Mouse (Mus musculus) left cerebral cortex, postnatal 36 days (tissue): ENCODE measurements around the gene Zfp36l2. TPM values are rescaled to one million over a fixed set of nuclear protein-coding genes. Genes with fewer than 3 reads are reported as not detected.

Experiments
- DNase-seq, 2 experiments: peaks; one replicate each; pipeline ENCODE4 v3.0.0; 2021 to 2022; ENCODE audit warnings: low spot score in 2 of 2, mixed read lengths in 1 of 2
- intact Hi-C: fragments of 180-260 bp; cut with DNase I; formaldehyde crosslinking; loops from one replicate; pipeline ENCODE4 v1.15.1; 2025
- total RNA-seq, 2 experiments: library from RNA; stranded (reverse); gene quantifications; 2 replicates each; pipeline ENCODE4 v1.2.3; 2021

Gene Zfp36l2
- total RNA-seq, 2 experiments from 2014 or later: 23.9 to 28.3 TPM

GRCm38 (mm10) chr17:84143219-84143844, 44.4 kb downstream of the Zfp36l2 start:
- no peak for DNase-seq
- intact Hi-C loops: no loop called here

GRCm38 (mm10) chr17:84141691-84142090, 46.1 kb downstream of the Zfp36l2 start:
- intact Hi-C loops: no loop called here
- DNase-seq: no peak

GRCm38 (mm10) chr17:84140822-84141507, 46.8 kb downstream of the Zfp36l2 start:
- DNase-seq: no peak

GRCm38 (mm10) chr17:84137393-84138171, 50.2 kb downstream of the Zfp36l2 start:
- intact Hi-C loops: no loop called here
- no peak for DNase-seq

More at GRCm38 (mm10) chr17:84140822-84141507, 46.8 kb downstream of the Zfp36l2 start:
- intact Hi-C loops: no loop called here

GRCm38 (mm10) chr17:84136669-84137392, 50.9 kb downstream of the Zfp36l2 start:
- DNase-seq: no peak
- intact Hi-C loops: no loop called here

- DNase-seq: no peak
- intact Hi-C loops: no loop called here
These were observed 51.5 kb downstream of the Zfp36l2 start for GRCm38 (mm10) chr17:84136217-84136616.

- intact Hi-C loops: no loop called here
- DNase-seq: no peak
These were observed 52.5 kb downstream of the Zfp36l2 start for GRCm38 (mm10) chr17:84135243-84135642.
